Mouse (Mus musculus) embryo, embryonic 9.5 days (tissue): ENCODE measurements around the gene Antxr1.
"Not testable (repeated sequence)": the region's sequence is repeated elsewhere in the genome, so short reads cannot be mapped to it uniquely, and the experiment has no call there.

Source experiments
- DNase-seq: peaks from one replicate; pipeline ENCODE4 v3.0.0-alpha.2; 2017; ENCODE audit errors: extremely low spot score

The Antxr1 gene

DNA sequence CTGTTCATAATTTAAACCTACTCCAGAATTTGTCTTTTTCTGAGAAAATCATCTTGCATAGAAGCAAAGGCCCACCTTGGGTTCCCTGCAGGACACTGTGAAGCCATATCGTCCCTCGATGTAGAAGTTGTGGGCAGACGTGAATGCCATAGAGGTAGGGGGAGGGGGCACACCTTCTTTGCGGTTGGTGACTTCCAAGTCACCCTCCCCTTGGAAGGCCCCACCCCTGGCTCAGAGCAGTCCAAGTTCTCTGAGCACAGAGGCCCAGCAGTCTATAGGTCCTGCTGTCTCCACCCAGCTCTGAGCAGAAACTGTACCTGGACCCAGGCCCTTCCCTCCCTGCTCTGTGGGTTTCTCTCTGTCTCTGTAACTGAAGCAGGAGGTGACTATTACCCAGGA lies 233.7 kb downstream of the Antxr1 start:
- peak; percentile 15 for DNase-seq

GRCm38 (mm10) chr6:87101281-87101954 lies 234.2 kb downstream of the Antxr1 start:
- peak; percentile 77 for DNase-seq

DNA sequence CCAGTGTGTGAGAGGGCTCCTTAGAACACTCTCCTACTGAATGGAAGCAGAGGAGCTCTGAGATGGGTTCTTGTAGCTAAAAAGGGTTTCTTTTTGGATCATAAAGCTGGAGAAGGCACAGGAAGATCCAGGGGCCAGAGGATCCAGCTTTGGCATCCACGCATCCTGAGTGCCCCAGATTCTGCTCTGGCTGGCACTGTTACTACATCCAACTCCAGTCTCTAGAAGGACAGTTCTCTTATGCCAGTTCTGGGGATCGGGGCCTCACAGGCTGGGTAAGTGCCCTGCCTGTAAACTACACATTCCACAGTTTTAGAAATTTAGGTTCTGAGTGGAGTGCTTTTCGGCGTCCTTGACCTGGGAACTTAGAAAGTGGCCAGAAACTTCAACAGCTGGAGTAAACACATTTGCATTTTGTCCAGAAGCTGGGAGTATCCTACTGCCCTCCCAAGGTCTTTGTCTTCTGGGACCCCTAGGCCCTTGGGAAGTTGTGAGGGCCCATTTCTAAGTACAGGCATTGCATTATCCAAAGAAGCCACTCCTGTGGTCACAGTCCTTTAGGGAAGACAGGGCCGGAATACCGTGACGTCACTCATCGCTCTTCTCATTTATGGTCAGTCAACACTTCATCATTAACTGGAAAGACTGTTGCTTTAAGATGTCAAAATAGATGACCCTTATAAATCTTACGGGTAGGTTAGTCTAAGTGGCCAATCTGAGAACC lies 235.2 kb downstream of the Antxr1 start:
- no peak for DNase-seq

DNA sequence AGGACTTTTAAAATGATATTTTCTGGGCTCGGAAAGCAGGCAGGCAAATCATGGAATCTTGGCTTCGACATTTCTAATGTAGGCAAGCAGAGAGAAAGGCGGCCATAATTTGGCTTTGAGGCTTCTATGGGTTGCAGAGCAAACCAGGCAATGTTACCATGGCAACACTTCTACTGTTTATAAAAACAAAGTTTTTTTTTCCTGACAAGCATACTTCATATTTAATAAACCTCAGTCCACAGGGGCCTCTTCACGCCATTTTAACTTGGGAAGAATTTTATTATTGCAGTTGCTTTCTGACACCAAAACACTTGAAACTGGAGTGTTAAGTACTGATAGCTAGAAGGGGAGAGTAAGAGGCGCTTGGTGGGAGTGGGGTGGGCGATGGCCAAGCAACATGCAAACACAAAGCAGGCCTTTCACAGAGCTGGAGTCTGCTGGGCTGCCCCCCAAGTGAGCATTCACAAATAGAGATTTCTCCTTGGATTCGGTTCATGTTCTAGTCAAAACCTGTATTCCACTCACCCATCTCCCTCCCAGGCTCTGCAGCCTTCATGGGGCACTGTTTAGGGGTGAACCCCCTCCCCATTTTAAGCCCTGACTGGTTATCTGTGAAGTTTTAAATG lies 235.8 kb downstream of the Antxr1 start:
- no peak for DNase-seq

DNA sequence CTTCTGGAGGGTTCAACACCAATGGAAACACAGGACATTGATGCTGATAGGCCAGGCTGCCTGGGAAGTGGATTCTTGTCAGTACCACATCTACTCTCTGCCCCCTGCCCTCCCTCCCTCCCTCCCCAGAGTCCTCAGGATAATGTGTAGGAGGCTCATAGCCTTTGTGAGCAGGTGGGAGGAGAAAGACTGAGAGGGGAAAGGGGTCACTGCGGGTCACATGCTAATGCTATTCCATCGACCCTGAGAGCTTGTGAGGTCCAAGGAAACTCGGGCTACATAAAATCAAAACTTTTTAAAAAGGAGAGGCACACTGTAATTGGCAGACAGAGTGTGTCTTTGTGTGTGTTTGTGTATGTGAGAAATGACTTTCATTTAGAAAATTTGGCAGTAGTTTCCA lies 236.4 kb downstream of the Antxr1 start:
- no peak for DNase-seq

- not testable (repeated sequence) for DNase-seq
Measured at GRCm38 (mm10) chr6:87093631-87094030, 242.0 kb downstream of the Antxr1 start.

DNA sequence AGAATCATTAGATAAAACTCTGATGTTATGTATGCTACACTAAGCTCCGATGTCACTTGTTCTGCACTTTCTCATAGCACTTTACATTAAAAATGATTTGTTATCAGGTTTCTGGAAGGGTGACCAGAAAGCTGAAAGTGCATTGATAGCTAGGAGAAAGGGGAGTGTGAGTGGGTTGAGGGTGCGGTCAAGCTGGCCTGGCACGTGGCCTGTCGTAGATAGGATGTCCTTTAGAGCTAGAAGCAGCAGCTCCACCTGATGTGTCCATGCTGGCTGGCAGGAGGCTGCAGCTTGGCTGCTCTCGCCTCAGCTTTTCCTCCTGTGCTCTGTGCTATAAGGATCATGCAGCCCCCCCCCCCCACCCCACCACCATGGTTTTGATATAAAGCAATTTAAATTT lies 243.1 kb downstream of the Antxr1 start:
- no peak for DNase-seq

- no peak for DNase-seq
Measured at GRCm38 (mm10) chr6:87090877-87091276, 244.7 kb downstream of the Antxr1 start.

- DNase-seq = no peak
Measured at GRCm38 (mm10) chr6:87088356-87088755, 247.3 kb downstream of the Antxr1 start.

GRCm38 (mm10) chr6:87085026-87085425 lies 250.6 kb downstream of the Antxr1 start:
- no peak for DNase-seq
